Mouse (Mus musculus) brain, embryonic 18.5 days (tissue): ENCODE results near the gene Klkb1.
"Not testable (repeated sequence)": the region's sequence is repeated elsewhere in the genome, so short reads cannot be mapped to it uniquely, and the experiment has no call there.

Experiments
- DNase-seq: peaks from one replicate; pipeline ENCODE4 v3.0.0-alpha.2; 2012; ENCODE audit warnings: low read depth, low spot score

The Klkb1 gene

DNA sequence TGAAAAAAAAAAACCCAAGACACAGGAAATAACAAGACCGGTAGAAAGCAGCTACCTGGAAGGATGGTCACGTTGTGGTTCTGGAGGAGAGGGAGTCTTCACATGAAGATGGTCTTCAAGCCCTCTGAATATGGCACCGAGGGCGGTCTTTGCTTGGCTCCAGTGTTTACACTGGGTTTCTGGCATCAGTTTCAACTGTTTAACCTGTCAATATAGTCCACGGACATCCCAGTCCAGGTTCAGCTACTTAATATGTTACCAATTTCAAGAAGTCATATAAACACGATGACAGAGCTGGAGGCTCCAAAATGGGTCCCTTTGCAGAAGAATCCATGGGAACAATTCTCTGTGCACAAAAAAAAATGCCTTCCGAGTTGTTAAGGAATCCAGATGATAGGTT is at the start of gene Klkb1:
Klkb1 (minus strand) TSS at position 173 of the 400 bp plus-strand sequence.
- DNase-seq = no peak

GRCm38 (mm10) chr8:45344298-45344697 is 49.6 kb upstream of the Klkb1 start:
- DNase-seq = no peak

- DNase-seq = no peak
Measured at GRCm38 (mm10) chr8:45341630-45342628, 47.3 kb upstream of the Klkb1 start.

DNA sequence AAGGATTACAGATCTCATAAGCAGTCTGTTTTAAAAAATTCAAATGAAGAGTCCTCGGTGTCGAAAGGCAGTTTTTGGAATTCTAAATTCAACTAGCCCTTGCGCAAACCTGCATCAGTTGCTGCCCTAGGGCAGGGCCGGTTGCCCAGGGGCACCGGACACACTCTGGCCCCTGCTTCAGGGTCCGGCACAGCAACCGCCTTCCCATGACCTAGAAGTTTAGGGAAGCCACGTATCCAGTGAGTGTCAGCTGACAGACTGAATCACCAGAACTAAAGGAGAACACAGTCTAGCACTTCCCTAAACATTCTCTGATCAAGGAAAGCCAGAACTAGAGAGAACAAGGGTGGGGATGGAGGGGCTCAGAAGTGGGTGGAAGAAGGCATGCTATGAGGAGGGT is 38.8 kb upstream of the Klkb1 start:
- DNase-seq = no peak

GRCm38 (mm10) chr8:45332685-45333409 is 38.2 kb upstream of the Klkb1 start, which contains the start of gene Cyp4v3:
Cyp4v3 (minus strand) TSS chr8:45333216.
- DNase-seq = no peak

DNA sequence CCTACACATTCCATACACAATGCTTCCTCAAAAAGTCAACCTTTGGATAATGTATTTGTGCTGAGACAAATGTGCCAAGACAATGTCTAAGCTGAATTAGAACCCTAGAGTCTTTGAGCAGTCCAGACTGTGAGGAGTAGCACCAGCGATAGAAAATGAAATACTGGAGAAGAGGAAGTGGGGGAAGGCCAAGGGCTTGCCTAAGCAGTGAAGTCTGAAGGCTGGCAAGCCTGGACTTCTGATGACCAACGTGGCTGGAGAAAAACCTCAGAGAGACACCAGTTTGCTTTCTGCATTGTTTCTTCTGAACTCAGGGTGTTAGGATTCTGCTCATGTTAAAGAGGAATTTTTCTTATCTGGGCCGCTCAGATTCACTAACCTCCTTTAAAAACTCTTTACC is 36.2 kb upstream of the Klkb1 start:
- no peak for DNase-seq

- DNase-seq = no peak
Measured at GRCm38 (mm10) chr8:45329206-45329980, 34.7 kb upstream of the Klkb1 start.

DNA sequence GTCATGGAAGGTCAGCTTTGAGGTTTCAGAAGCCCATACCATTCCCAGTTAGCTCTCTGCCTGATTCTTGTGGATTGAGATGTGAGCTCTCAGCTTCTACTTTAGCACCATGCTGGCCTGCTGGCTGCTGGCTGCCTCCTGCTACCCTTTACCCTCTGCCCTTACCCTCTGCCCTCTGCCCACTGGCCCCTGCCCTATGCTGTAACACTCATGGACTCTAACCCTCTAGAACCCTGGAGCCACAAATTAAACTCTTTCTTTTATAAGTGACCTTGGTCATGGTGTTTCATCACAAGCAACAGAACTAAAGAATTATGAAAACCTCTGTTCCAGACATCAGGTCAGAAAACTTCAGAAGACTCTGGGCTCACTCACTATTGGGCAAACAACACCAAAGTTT is 32.4 kb upstream of the Klkb1 start:
- DNase-seq = not testable (repeated sequence)

DNA sequence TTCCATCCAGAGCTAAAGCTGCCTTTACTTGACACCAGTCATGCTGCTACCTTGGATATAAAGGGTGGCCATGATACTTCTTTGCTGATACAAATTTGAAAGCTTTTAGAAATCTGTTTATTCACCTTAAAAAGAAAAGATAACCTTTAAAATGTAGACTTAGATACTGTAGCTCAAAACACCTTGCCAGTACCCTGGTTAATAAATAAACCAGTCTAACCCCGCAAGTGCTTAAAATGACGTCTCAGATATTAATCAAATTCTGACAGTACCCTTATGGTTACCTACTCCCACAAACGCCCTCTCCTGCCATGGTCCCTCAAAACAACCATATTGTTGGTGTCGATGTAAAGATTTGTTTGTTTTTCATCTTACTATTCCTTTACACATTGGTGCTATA is 29.5 kb upstream of the Klkb1 start:
- no peak for DNase-seq

- DNase-seq = no peak
Measured at GRCm38 (mm10) chr8:45321365-45321764, 26.7 kb upstream of the Klkb1 start.

DNA sequence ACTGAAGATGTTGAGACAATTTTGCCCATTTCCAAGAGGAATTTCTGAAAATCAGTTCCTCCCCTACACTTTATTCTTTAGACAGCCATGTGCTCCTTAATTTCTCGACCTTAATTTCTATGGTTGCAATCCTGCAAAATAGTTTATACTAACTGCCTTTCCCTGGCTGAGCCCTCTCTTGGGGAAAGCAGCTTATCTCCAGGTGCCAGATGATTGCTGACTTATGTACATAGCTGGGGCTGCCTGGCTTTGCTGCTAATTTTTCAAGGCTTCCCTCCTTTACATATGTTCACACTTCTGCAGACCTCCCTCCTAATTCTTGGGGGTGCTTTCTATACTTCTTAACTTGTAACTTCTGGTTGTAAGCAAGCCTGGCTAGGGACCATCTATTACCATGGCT is 26.3 kb upstream of the Klkb1 start:
- no peak for DNase-seq

DNA sequence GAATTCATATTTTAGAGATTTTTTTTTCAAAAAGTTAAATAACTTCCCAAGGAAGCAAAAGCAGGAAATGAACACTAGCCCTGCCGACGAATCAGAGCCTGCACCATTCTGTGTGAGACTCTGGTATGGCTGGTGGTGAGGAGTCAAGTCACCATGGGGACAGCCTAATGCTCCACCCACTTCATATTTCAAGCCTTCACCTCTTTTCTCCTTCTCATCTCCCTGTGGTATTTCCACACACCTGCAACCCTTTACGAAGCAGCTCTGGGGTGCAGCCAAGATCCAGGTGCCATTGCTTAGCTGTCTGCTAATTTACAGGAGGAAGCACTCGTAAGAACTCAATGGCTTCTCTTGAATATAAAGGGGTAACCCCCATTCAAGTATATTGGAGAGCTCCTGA is 16.3 kb upstream of the Klkb1 start:
- no peak for DNase-seq

DNA sequence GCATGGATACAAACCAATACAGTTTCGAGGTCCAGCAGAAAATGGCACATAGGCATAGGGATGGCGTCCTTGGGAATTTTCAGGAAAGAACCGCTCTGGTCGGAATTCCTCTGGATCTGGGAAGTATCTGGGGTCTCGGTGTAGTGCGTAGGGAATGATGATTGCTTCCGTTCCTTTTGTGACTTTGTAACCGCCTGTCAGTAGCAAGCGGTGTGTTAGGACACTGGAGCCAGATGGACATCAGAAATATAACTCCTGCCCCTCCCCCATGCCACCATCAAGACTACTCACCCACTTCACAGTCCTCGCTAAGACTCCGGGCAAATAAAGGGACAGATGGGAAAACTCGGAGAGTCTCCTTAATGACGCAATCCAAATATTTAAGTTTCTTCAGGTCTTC is 13.7 kb upstream of the Klkb1 start, which contains the start of gene Gm45753:
Gm45753 (minus strand) TSS at position 101 of the 400 bp plus-strand sequence.
- no peak for DNase-seq

DNA sequence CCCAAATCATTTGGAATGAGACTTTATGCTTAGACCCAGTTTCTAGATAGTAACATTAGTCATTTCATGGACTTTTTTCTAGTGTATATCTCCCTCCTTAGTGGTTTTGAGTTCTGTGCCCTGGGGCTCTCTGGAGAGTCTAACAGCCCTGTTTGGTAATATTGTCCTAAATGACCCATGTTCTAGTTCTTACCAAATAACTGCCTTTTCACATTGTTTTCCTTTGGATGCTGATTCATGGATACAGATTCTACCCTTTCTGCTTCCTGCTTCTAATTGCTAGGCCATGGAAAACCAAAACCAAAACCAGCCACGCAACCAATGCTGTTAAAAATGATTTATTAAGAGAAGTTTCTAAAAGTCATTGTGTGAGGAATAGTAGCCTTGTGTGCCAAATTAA is 10.8 kb upstream of the Klkb1 start:
- no peak for DNase-seq

- no peak for DNase-seq
Measured at GRCm38 (mm10) chr8:45304354-45304753, 9.7 kb upstream of the Klkb1 start.

DNA sequence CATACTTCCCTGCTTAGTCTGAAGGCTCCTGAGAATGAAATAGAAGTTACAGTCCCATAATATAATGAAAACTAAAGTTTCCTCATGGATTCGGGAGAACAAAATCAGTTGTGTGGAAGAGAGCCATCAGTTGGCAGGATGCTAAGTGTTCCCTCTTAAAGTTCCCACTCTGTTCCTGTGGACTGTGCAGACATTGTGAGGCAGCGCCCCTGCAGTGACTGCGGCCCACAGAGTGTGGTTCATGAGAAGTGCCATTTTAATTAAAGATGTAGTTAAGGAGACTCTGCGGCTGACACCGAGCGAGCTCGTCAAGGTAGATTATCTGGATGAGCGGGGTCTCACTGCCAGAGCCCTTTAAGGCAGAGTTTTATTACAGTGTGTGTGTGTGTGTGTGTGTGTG is 7.7 kb upstream of the Klkb1 start:
- DNase-seq = no peak

DNA sequence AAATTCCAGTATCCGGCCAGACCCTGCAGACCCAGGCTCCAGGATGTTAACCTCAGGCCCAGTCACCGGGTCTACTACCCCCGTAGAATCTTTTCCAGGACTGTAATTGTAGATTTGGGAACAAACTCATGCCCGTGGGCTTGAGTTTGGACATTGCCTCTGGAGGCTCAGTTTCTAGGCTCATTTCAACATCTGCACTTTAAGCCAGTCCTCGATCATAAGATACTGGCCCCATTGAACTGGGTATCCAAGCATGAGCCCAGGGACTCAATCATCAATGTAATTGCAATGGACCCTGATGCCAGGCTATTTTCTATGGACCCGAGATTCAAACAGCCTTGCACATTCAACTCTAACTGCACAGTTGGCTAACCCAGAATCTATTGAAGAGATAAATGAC is 617 bp upstream of the Klkb1 start:
- no peak for DNase-seq

DNA sequence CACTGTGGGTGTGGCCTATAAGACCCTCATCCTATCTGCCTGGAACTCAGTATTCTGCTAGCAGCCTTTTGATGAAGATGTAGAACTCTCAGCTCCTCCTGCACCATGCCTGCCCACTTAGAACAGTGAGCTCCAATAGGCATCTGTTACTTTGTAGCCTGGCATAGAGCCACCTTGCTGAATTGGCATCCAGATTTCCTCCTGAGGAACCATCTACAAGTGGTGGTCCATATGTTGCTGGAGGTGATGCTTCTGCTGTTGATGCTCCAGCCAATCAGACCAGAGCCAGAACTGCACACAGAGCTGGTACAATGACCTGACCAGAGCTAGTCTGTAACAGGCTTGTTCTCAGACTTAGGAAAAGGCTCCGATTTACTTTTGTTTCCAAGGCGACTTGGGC is 2.9 kb downstream of the Klkb1 start:
- no peak for DNase-seq

GRCm38 (mm10) chr8:45281630-45282029 is 13.0 kb downstream of the Klkb1 start:
- DNase-seq = no peak

DNA sequence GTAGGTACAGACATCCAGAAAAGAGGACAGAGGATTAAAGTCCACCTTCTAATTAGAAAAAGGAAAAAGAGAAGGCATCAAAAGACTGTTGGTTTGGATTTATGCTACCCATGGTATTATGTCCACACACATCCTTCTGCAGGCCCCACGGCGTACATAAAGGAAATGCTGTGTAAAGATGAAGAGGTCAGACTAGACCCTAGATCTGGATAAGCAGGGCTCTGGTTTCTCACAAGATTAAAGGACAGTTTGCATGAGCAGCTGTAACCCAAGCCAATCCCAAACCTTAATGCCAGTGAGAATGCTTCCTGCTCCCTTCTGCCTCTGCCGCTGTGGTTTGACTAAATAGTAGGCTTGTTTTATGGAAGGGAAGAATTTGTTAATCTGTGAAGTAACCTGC is 17.2 kb downstream of the Klkb1 start:
- DNase-seq = no peak

DNA sequence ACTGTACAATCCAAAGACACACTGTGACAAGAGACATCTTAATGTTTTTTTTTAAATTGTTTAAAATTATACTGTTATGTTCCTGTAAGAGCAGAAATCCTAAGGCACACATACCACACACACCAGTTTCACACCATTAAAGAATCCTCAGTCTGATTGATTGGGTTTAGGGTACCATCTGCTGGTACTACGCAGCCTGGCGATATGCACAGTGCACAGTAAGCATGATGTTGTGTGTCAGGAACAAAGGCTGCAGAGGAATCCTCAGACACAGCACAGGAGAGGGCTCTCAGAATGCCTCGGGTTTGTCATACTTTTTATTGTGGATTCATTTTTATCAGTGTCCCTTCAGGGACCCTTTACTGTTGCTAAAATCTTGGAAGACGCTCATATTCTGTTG is 20.3 kb downstream of the Klkb1 start:
- DNase-seq = no peak

- no peak for DNase-seq
Measured at GRCm38 (mm10) chr8:45269056-45269455, 25.6 kb downstream of the Klkb1 start.
